Mouse (Mus musculus): Measurements from ENCODE around the gene Il12a.
A peak's percentile ranks its signal among the peaks of the same experiment; 100 is the strongest.

The Il12a gene

DNA sequence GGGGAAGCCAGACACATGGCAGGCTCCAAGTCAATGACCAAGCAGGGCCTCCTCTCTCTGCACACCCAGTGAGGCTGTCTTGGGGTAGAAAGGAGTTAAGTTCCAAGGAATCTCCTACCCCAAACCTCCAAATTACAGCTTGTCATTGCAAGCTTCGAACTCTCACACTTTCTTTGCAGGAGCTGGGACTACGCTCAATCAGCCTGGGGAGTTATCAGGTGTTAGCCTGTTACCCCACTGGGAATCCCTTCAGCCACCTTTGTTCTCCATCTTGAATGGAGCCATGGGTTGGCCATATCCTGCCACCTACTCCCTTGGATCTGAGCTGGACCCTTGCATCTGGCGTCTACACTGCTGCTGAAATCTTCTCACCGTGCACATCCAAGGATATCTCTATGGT lies at the start of gene Il12a:
Il12a (plus strand) TSS at position 301 of the 400 bp plus-strand sequence.
- DNase-seq, result no peak

DNA sequence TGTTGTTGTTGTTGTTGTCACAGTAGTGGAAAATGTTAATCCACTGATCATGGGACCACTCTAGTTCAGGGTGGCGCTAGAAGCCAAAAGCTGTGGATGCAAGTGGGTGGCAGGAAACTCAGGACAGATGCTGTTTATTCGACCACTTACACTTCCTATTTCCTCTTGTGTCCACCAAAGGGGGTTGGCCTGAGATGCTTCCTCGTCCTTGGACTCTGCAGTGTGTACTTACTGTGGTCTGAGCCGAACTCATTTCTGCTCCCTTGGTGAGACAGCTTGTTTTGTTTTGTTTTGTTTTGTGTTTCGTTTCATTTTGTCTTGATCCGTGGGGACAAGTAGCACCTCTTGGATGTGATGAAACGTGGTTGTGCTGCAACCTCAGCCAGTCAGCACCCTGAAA lies 47.5 kb upstream of the Il12a start:
- no peak for DNase-seq

DNA sequence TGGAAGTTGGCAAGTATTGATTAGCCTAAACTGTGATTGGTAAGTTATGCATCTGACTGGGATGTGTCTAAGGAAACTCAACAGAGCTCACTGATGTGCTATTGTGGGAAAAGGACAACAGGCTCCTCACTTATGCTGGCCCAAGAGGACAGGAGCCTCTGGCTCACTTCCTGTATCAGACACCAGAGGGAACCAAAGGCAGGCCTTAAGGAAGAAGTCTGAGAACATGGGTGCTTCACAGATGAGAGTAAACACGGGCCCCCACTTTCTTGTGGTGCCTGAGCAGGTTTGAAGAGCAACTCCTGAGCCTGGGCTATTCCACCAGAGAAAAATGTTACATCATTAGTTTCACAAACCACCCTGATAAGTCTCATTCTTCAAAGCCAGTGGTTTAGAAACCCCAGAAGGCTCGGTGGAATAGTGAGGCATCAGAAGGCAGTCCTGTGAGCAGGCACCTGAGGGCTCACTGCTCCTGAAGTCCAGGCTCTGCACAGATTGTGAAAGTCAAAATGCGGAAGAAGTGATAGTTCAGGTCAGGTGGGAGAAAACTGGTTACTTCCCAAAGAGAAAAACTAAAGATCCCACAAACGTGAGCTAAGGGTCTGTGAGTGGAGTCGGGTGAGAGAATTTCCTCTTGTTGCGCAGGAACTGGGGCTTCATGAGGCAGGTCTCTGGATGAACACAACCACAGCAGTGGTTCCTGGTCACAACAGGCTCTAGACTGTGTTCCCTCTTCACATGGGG lies 43.9 kb upstream of the Il12a start:
- DNase-seq, result peak; percentile 51 to 53

DNA sequence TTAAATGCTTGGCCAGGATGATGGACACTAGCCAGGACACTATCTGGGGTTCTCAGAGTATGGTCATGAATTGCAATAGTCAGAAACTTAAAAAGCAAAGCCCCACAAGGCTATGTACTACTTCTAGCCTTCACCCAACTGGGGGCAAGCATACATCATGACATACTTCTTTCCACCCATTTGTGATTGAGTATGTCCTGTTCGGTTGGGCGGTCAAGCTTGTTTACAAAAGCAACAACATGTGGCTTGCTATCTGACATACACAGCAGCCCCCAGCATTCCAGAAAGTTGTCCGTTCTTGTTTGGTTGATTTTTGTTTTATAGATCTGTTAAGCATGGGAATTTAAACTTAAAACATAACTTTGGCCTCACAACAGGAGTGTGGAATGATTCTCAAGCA lies 43.2 kb upstream of the Il12a start:
- no peak for DNase-seq

DNA sequence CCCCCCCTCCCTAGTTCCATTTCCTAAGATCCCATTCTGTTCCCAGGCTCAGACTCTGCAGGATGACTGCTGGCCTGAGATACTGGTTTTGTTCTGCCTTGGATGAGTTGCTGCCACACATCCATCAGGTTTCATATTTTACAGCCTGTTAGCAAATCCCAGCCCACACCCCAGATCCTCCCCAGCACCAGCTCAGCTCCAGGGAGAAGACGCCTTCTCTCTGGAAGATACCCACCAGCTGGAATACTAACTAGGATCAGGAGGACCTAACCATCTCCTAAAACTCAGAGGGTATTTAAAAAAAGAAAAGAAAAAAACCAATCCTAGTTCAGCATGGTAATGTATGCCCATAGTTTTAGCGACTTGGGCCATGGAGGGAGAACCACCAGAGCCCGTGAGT lies 40.2 kb upstream of the Il12a start:
- DNase-seq, result no peak

DNA sequence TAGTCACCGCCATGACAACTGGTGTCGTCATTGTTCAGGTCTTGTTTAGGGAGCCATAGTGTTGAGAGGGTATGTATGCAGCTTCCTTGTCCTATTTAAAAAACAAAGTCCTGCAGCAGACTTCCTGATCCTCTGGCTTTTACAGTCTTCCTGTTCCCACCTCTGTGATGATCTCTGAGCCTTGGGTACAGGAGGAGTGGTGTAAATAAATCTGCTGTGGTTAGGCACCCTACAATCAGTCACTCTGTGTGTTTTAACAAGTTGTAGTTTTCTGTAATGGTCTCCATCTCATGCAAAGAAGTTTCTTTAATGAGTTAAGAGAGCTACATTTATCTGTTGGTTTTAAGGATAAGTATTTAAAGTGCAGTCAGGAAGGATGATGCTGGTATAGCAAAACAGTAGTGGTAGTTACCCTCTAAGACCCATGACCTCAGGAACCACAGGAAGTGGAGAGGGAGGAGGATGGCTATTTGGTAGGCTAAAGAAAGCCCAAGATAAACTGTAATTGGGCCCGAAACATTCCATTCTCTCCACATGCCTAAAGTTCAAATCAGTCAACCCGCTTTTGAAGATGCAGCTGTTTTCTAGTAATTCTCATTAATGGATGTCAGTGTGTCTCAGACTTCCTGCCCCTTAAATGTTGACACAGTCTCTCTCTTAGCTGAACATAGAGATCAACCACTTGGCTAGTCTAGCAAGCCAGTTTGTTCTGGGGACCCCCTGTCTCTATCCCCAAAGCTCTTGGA lies 33.7 kb upstream of the Il12a start:
- DNase-seq, result no peak

DNA sequence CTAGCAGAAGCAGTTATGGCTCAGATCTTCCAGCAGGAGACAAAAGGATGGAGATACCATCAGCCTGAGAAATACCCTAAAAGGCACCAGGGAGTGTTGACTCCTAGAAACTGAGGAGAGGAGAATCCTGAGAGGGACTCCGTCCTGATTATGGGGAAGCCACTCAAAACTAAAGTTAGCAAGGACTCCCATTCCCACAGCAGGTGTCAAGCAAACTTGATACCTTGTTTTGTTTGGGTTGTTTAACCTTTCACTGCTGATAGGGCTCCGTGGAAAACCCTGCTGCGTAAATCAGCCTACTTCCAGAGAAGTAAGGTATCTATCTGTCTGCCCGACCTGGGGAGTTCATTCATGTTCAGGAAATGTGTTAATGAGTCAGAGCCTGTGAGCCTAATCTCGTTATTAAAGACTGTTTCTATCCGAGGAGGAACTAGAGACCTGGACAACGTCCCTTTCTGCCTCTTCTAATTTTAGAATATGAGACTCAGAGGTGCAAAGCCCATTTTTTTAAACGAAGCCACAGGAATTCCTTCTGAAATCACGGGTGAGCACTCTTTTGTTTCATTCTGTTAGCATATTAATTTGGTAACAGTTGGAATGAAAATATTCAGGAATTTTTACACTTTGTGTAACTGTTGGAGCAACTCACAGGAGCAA lies 32.7 kb upstream of the Il12a start:
- DNase-seq, result no peak

DNA sequence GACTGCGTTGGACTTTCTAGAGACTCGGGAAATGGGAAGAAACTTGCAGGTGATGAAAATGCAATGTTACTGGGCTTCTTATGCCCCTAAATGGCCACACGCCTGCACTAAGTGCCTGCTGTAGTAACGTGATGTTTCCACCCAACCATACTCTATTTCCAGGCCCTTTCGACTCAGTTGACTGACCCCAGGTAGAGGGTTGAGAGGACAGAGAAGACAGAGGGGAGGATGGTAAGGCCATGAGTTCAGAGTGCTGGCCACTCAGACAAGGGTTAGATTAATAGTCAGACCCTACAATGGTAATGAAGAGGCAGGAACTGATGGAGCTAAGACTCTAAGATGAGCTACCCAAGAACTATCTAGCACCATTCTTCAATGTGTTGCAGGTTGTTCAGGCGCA lies 30.4 kb upstream of the Il12a start:
- DNase-seq, result no peak

DNA sequence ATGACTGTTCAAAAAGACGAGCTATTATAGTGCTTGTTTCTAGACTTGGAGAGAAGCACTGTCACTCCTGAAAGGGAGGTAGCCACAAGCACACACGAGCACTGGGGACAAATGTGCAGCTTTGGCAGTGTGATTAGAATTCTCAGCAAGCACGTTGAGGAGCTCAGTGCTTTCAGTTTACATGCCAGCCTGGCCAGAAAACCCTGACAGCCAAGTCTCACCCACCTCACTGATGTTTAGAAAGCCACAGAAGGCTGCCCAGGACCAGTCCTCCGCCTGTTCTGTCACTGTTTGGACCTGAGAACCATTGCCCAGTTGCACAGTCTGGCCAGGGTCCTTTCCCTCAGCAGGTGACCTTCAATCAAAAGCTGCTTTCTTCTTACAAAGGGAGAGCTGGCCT lies 29.9 kb upstream of the Il12a start:
- no peak for DNase-seq

DNA sequence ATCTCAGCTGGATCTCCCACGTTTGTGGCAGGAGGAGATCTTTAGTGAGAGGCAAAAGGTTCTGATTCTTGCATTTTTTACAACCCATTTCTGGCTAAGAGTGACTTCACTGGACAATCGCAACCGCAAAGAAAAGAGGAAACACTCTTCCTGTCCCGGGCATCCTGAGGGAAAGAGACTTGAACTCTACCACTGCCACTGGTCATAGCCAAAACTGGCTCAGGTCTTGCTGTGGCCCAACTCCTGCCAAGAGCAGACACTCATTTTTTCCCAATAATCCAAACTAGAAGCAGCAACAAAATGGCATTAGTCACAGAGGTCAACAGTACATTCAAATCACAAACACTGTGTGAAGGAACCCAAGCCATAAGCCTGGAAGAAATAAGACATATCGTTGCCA lies 28.1 kb upstream of the Il12a start:
- DNase-seq, result no peak

DNA sequence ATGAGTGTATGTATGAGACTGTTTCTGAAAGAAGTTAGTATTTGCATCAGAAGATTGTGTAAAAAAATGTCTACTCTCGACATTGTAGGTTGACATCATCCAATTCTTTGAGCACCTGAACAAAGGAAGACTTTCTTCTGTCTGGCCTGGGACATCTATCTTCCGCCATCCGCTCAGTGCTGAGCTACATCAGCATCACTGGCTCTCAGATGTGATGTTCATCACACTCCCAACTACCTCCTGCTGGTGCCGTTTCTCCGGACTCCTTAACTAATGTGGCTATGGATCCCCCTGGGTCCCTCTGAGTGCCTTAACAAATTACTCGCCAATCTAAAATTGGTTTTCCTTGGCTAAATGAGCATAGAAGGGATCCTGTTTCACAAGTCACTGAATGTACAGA lies 26.1 kb upstream of the Il12a start:
- no peak for DNase-seq

DNA sequence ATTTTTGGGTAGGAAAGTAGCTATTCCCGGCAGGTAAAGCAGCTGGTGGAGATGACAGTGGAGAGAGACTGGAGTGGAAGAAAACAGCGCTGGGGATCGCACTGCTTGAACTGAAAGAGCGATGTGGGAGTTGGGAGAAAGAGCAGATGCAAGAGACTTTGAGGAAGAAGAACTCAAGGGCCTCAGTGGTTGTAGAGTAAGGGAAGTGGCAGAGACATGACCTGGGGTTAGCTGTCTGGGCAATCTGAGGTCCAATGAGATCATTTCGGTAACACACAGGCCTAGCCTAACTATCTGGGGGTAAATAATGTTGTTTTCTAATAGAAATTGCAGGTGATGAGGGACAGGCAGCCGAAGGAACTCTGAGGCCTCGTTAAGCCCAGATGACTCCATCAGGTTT lies 24.1 kb upstream of the Il12a start:
- no peak for DNase-seq

DNA sequence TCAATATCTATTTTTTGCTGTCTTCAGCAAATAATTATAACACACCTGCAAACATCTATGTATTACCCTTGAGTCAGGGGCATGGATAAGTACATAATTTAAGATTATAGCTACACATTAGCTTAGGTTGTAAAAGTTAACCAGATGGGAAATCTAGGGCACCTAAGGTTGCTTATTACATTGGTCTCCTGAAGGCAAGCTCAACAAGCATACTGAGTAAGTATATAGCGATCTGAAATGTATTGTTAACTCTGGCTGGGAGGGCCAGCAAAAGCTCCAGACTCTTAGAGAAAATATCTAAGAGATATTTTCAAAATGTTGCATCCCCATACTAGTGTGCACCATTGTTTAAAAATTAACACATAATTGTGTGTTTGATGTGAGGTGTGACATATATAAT lies 22.6 kb upstream of the Il12a start:
- no peak for DNase-seq

DNA sequence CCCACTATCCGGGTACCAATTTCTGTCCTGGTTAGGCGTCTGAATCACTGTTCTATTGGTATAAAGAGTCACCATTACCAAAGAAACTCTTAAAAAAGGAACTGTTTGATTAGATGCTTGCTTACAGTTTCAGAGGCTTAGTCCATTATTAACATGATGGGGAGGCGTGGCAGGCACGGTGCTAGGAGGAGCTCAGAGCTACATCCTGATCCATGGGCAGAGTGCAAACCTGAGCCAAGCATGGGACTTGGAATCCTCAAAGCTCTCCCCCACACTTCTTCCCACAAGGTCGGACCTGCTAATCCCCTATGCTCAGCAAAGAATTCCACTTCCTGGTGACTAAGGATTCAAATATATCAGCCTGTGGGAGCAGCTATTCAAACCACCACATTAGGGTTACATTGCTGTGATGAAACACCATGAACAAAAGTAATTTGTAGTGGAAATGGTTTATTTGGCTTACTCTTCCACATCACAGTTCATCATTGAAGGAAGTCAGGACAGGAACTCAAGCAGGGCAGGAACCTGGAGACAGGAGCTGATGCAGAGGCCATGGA lies 20.9 kb upstream of the Il12a start:
- DNase-seq, result no peak

DNA sequence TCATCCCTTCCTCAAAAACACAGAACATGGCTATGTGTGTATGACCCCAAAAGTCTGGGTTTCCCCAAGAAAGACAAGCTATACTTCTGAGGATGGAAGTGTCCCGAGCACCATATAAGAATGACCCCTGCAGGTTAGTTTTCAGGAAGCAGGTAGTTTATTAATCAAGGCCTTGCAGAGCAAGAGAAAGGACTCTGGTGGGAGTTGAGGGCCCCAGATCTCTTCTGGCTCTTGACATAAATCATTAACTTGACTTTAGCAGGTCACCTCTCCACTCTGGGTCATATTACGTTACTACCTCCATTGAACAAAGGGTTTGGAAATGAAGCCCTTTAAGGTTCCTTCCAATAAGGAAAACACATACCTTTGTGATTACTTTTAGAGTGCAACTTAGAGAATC lies 15.7 kb upstream of the Il12a start:
- DNase-seq, result no peak

DNA sequence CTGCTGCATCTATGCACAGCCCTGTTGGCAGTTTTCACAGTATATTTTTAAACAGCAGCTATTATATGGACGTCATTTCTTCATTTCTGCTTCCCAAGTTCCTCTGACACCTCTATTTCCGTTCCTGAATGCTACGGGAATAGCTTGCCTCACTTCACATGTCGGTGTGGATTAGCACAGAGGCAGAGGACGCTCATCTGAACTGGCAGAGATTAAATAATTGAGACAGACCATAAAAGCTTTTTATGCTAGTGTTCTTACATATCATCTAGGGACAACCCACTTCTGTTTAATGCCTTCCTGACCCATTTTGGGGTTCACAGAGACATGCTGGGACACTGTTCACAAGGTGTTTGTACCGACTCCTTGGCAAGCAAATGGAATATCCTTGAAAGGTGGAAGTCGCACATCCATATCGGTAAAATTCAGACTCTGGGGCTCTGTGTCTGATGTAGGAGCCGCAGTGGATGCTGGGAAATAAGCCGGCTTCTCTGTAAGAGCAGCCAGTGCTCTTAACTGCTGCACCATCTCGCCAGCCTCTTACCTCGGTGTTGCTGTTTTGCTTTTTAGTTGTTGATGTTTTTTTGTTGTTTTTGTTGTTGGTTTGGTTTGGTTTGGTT lies 15.1 kb upstream of the Il12a start:
- no peak for DNase-seq

DNA sequence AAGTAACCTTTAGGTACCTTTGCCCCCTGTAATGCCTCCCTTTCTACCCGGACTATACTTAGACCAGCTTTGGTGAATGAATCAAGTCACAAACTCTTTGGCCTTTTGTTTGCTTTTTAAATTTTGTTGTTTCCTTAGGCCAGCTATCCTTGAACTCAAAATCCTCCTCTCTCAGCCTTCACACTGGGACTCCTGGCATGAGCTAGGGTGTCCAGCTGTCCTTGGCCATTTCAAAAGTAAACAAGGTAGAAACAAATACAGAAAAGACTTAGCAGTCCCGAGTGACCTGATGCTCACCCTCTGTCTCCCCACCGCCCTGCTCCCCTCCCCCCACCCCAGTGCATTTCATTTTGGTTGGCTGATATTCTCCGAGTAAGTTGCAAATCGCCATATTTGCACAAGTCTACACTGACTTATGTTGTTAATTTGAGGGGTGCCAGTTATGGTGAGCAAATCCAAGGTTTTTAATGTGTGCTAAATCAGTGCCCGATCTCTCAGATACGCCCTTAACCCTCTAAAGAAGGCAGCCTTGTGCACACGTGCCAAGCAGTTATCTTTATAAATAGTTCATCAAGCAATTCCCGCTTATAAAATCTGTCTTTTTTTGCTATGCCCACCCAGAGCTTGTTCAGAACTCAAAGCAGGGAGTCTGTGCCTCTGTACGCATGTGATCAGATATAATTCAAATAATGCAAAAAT lies 14.3 kb upstream of the Il12a start:
- no peak for DNase-seq

DNA sequence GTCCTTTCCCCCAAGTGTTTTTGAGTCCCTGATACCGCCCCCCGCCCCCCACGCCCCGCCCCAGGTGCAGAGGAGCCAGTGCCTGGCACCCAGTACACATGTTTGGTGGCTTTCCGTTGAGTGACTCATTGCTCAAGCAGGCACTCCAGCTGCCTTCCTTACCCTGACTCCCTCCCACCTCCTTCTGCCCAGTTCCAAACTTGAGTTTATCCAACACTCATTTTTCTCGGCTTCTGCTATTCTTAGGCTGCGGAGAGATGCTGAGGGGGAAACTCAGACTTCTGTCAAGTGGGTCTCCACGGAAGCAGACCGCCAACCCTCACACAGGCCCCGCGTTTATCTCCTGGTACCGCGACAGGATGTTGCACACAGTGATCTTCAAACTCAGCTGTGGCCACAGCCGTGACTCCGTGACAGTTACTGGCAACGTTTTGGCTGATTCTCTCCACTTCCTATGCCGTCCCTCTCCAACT lies 13.6 kb upstream of the Il12a start:
- DNase-seq, result peak; percentile 70 to 72

DNA sequence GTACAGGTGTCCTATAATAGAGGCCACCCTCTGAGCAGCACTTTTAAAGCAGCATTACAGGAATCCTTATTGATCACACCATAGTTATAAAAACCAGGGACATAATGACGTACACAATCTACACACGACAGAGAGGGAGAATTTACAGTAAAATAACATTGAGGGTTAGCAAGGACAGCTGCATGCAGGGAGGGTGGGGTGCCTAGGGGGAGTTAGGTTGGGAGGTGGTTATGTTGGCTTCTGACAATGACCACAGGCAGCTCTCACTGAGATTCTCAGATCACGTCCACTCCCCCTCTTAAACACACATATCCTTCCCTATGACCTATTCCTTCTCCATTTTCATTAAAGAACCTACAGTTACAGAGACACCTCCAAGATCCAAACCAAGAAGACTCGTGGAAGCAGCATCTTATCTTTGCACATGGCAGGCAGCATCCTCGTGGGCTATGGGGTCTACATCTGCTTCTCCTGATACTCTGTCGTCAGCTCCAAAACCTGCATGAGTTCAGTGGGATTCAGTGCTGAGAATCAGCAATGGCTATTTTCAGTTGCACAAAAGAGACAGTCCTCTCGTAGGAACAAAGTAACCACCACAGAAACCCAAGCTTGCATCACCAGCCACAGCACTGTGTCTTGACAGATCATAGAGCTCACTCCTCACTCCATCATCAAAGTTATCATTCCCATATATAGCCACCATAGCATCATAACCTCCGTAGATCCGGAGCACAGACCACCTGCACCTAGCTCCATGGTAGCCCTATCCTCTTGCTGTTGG lies 11.4 kb upstream of the Il12a start:
- DNase-seq, result no peak

DNA sequence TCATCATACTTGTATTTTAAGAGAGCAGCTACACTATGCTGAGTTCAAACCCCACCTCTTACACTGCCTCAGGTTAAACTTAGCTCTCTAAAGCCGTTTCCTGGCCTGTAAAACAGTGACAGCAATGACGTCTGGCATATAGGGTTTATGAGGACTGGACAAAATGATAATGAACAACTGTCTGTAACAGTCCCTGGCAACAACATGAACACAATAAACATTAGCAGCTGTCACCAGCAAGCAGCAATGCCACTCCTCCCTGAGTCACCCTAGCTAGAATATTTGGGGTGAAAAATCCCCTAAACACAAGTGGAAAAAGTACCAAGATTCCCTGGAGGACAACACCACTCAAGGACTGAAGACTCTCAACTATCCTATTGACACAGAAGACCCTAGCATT lies 6.9 kb upstream of the Il12a start:
- DNase-seq, result no peak

DNA sequence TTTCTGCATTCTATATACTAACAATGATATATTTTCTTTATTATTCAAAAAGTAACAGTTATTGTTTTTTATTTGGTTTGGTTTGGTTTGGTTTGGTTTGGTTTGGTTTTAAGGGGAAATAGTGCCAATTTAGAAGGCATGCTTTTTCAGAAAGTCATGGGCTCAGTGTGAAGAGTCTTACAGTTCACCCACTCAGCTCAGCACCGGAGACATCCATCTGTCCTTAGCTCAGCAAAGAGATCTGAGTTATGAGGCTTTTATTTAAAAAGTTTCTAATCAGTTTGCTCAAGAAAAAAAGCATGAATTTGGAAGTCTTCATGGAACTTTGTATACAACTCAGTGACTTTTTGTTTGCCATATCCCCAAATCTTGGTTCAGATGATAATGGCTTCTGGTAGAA lies 6.2 kb upstream of the Il12a start:
- DNase-seq, result no peak

Data from B cell, adult 2 months (primary cell).